Mouse (Mus musculus): ENCODE measurements at regions not wholly inside any gene's neighbourhood (a gene's known extent, or its start where the extent isn't known, plus 50 kb on each side); places are given as distances from the start of the nearest gene placed in this dataset.

DNA sequence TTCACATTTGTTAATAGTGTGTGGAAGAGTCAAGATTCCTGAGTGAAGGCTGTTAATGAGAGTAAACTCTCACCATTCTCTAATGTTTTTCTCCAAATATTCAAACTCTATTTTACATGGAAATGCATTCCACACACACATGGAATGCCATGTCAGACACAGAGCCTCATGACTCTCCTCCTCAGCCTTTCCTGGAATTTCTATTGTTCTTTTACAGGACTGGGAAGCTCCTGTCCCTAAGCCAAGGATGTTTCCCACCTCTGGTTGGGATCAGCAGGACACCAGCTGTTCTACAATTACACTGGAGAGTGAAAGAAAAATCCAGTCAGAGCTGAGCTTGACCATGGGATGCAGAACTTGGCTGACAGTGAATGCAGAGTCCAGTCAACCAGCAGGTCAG is 309.3 kb upstream of the Rasgrp1 start:
- TF ChIP-seq CTCF (IDR thresholded peaks at IDR 0.05; ENCODE audit: extremely low read depth, insufficient read length, insufficient replicate concordance, low read depth, low read length) (no peak), POLR2A (IDR thresholded peaks at IDR 0.05; ENCODE audit: low read depth, low read length) (no peak)

All from small intestine, adult 2 months (tissue).